Mouse (Mus musculus) heart, embryonic 10.5 days (tissue): ENCODE measurements around the gene Zyg11b. TPM values are rescaled to one million over a fixed set of nuclear protein-coding genes. Genes with fewer than 3 reads are reported as not detected.
A peak's percentile ranks its signal among the peaks of the same experiment; 100 is the strongest.

Experiments
- DNase-seq: peaks from one replicate; pipeline ENCODE4 v3.0.0-alpha.2; 2017; ENCODE audit warnings: low spot score
- H3K27ac ChIP-seq: fragments of 300-500 bp; sonication (generic); 2 replicates; pipeline ENCODE4 v1.5.1; 2016; ENCODE audit warnings: mild to moderate bottlenecking
- H3K27me3 ChIP-seq: fragments of 300-500 bp; sonication (generic); 2 replicates; pipeline ENCODE4 v1.6.1; 2016; ENCODE audit warnings: mild to moderate bottlenecking; ENCODE audit not compliant: poor library complexity, insufficient read depth, severe bottlenecking
- H3K36me3 ChIP-seq: fragments of 300-500 bp; sonication (generic); 2 replicates; pipeline ENCODE4 v1.6.1; 2016; ENCODE audit warnings: mild to moderate bottlenecking, moderate library complexity
- H3K4me1 ChIP-seq: fragments of 300-500 bp; sonication (generic); 2 replicates; pipeline ENCODE4 v1.6.1; 2016; ENCODE audit warnings: mild to moderate bottlenecking
- H3K4me3 ChIP-seq: fragments of 300-500 bp; sonication (generic); 2 replicates; pipeline ENCODE4 v1.5.1; 2016; ENCODE audit warnings: mild to moderate bottlenecking, moderate library complexity
- H3K9me3 ChIP-seq: fragments of 300-500 bp; sonication (generic); 2 replicates; pipeline ENCODE4 v1.6.1; 2016; ENCODE audit warnings: mild to moderate bottlenecking, moderate library complexity
- WGBS: fragments of 180-500 bp; shearing (Covaris S2); methylation state at CpG from one replicate; pipeline ENCODE4 v1.1.7; 2016; 5-methylcytosine and 5-hydroxymethylcytosine counted together
- polyA plus RNA-seq: library from polyadenylated mRNA; unstranded; fragments of >200 nt; fragmentation: Nextera tagmentation; extraction: Ambion mirVana; gene quantifications from 2 replicates; pipeline ENCODE4 v1.2.1, GENCODE M21; 2016

The Zyg11b gene
- polyA plus RNA-seq = 7.8 and 9.9 TPM in 2 replicates

- Histone ChIP-seq H3K27ac (peak within 1 kb of the TSS; percentile 97), H3K36me3 (no peaks in the 10 kb centered on the region), H3K9me3 (0 out of 2 replicates have a peak, but pooled peaks cover 2% of the 10 kb centered on the region), H3K4me1 (peaks cover 9% of the 10 kb centered on the region; the same call in 1 of the 2 replicates), H3K4me3 (peak within 1 kb of the TSS; percentile 91), H3K27me3 (no peaks in the 10 kb centered on the region)
- peak; percentile 98 for DNase-seq
- under 1% methylated on average over 54 of the region's 58 CpGs for WGBS
Observed at GRCm38 (mm10) chr4:108300670-108301373, at the start of gene Zyg11b. Gene Zyg11b (minus strand): TSS chr4:108301096.

GRCm38 (mm10) chr4:108349836-108350547 is 49.1 kb upstream of the Zyg11b start:
- peak overlapping the region; percentile 86 for H3K27ac ChIP-seq
- no peaks in the 10 kb centered on the region for H3K27me3 ChIP-seq
- H3K4me1 ChIP-seq = peaks cover 62% of the 10 kb centered on the region
- no peaks in the 10 kb centered on the region for H3K36me3 ChIP-seq
- H3K4me3 ChIP-seq = no peak overlapping the region
- no peaks in the 10 kb centered on the region for H3K9me3 ChIP-seq
- DNase-seq = no peak
- WGBS = 18% methylated on average over 8 of the region's 8 CpGs

- peaks cover 55% of the 10 kb centered on the region for H3K4me1 ChIP-seq
- no peaks in the 10 kb centered on the region for H3K9me3 ChIP-seq
- peak overlapping the region; percentile 86 for H3K27ac ChIP-seq
- WGBS = 82% methylated on average over 3 of the region's 3 CpGs
- no peaks in the 10 kb centered on the region for H3K27me3 ChIP-seq
- H3K36me3 ChIP-seq = no peaks in the 10 kb centered on the region
- no peak for DNase-seq
- no peak overlapping the region for H3K4me3 ChIP-seq
Observed at GRCm38 (mm10) chr4:108349064-108349463, 48.2 kb upstream of the Zyg11b start.

- no peaks in the 10 kb centered on the region for H3K9me3 ChIP-seq
- 27% methylated on average over 5 of the region's 5 CpGs for WGBS
- peak overlapping the region; percentile 86 for H3K27ac ChIP-seq
- H3K4me1 ChIP-seq = peaks cover 53% of the 10 kb centered on the region
- H3K27me3 ChIP-seq = no peaks in the 10 kb centered on the region
- no peak overlapping the region for H3K4me3 ChIP-seq
- no peaks in the 10 kb centered on the region for H3K36me3 ChIP-seq
- no peak for DNase-seq
Observed at GRCm38 (mm10) chr4:108348256-108348875, 47.5 kb upstream of the Zyg11b start.

- H3K27me3 ChIP-seq = no peaks in the 10 kb centered on the region
- no peaks in the 10 kb centered on the region for H3K36me3 ChIP-seq
- peaks cover 53% of the 10 kb centered on the region for H3K4me1 ChIP-seq
- H3K4me3 ChIP-seq = no peak overlapping the region
- DNase-seq = no peak
- 88% methylated on average over 5 of the region's 5 CpGs for WGBS
- H3K27ac ChIP-seq = no peak overlapping the region; the same call in 1 of the 2 replicates
- H3K9me3 ChIP-seq = no peaks in the 10 kb centered on the region
Observed at GRCm38 (mm10) chr4:108347111-108347510, 46.2 kb upstream of the Zyg11b start.

GRCm38 (mm10) chr4:108345826-108346225 is 44.9 kb upstream of the Zyg11b start:
- H3K36me3 ChIP-seq = no peaks in the 10 kb centered on the region; the same call in 1 of the 2 replicates
- no peak for DNase-seq
- peak overlapping the region; percentile 37 for H3K27ac ChIP-seq
- no peaks in the 10 kb centered on the region for H3K9me3 ChIP-seq
- H3K4me3 ChIP-seq = no peak overlapping the region
- no peaks in the 10 kb centered on the region for H3K27me3 ChIP-seq
- H3K4me1 ChIP-seq = peaks cover 46% of the 10 kb centered on the region
- WGBS = 54% methylated on average over 5 of the region's 5 CpGs

- Histone ChIP-seq H3K27me3 (no peaks in the 10 kb centered on the region), H3K36me3 (peaks cover 10% of the 10 kb centered on the region), H3K4me3 (no peak overlapping the region), H3K27ac (0 out of 2 replicates have a peak overlapping the region, but pooled peaks have one; percentile 22), H3K9me3 (no peaks in the 10 kb centered on the region), H3K4me1 (peaks cover 34% of the 10 kb centered on the region)
- DNase-seq = no peak
- 41% methylated on average over 7 of the region's 7 CpGs for WGBS
Observed at GRCm38 (mm10) chr4:108344631-108345083, 43.8 kb upstream of the Zyg11b start.

- no peak for DNase-seq
- peaks cover 7% of the 10 kb centered on the region for H3K4me1 ChIP-seq
- no peak overlapping the region for H3K27ac ChIP-seq
- no peak overlapping the region for H3K4me3 ChIP-seq
- WGBS = 19% methylated on average over 4 of the region's 4 CpGs
- H3K36me3 ChIP-seq = peaks cover 53% of the 10 kb centered on the region
- H3K27me3 ChIP-seq = no peaks in the 10 kb centered on the region
- no peaks in the 10 kb centered on the region for H3K9me3 ChIP-seq
Observed at GRCm38 (mm10) chr4:108339277-108339690, 38.4 kb upstream of the Zyg11b start.

- H3K4me1 ChIP-seq = peaks cover 7% of the 10 kb centered on the region
- 66% methylated on average over 10 of the region's 10 CpGs for WGBS
- DNase-seq = no peak
- H3K36me3 ChIP-seq = peaks cover 58% of the 10 kb centered on the region
- no peak overlapping the region for H3K27ac ChIP-seq
- H3K27me3 ChIP-seq = no peaks in the 10 kb centered on the region
- H3K4me3 ChIP-seq = no peak overlapping the region
- no peaks in the 10 kb centered on the region for H3K9me3 ChIP-seq
Observed at GRCm38 (mm10) chr4:108338811-108339210, 37.9 kb upstream of the Zyg11b start.

- 70% methylated on average over 9 of the region's 9 CpGs for WGBS
- Histone ChIP-seq H3K4me3 (no peak overlapping the region), H3K27ac (no peak overlapping the region)
Observed at GRCm38 (mm10) chr4:108338321-108338733, 37.4 kb upstream of the Zyg11b start.

GRCm38 (mm10) chr4:108337817-108338216 is 36.9 kb upstream of the Zyg11b start:
- Histone ChIP-seq H3K36me3 (peaks cover 67% of the 10 kb centered on the region), H3K4me3 (no peak overlapping the region), H3K27ac (no peak overlapping the region), H3K9me3 (no peaks in the 10 kb centered on the region), H3K27me3 (no peaks in the 10 kb centered on the region), H3K4me1 (peaks cover 7% of the 10 kb centered on the region)
- DNase-seq = no peak
- WGBS = 48% methylated on average over 3 of the region's 3 CpGs

More at GRCm38 (mm10) chr4:108338321-108338733, 37.4 kb upstream of the Zyg11b start:
- DNase-seq = no peak
- Histone ChIP-seq H3K9me3 (no peaks in the 10 kb centered on the region), H3K4me1 (peaks cover 7% of the 10 kb centered on the region), H3K27me3 (no peaks in the 10 kb centered on the region), H3K36me3 (peaks cover 62% of the 10 kb centered on the region)

GRCm38 (mm10) chr4:108336765-108337164 is 35.9 kb upstream of the Zyg11b start:
- no peak overlapping the region for H3K4me3 ChIP-seq
- 71% methylated on average over 2 of the region's 2 CpGs for WGBS
- no peaks in the 10 kb centered on the region for H3K9me3 ChIP-seq
- H3K36me3 ChIP-seq = peaks cover 78% of the 10 kb centered on the region
- DNase-seq = no peak
- H3K4me1 ChIP-seq = peaks cover 11% of the 10 kb centered on the region
- no peaks in the 10 kb centered on the region for H3K27me3 ChIP-seq
- H3K27ac ChIP-seq = no peak overlapping the region

GRCm38 (mm10) chr4:108335413-108335812 is 34.5 kb upstream of the Zyg11b start:
- 89% methylated on average over 6 of the region's 6 CpGs for WGBS
- Histone ChIP-seq H3K27me3 (no peaks in the 10 kb centered on the region), H3K4me1 (peaks cover 11% of the 10 kb centered on the region), H3K36me3 (peaks cover 81% of the 10 kb centered on the region), H3K4me3 (no peak overlapping the region), H3K27ac (no peak overlapping the region), H3K9me3 (no peaks in the 10 kb centered on the region)
- no peak for DNase-seq
